ENCODE assay signal across 7 mouse cellular contexts in the genomic region with DNA sequence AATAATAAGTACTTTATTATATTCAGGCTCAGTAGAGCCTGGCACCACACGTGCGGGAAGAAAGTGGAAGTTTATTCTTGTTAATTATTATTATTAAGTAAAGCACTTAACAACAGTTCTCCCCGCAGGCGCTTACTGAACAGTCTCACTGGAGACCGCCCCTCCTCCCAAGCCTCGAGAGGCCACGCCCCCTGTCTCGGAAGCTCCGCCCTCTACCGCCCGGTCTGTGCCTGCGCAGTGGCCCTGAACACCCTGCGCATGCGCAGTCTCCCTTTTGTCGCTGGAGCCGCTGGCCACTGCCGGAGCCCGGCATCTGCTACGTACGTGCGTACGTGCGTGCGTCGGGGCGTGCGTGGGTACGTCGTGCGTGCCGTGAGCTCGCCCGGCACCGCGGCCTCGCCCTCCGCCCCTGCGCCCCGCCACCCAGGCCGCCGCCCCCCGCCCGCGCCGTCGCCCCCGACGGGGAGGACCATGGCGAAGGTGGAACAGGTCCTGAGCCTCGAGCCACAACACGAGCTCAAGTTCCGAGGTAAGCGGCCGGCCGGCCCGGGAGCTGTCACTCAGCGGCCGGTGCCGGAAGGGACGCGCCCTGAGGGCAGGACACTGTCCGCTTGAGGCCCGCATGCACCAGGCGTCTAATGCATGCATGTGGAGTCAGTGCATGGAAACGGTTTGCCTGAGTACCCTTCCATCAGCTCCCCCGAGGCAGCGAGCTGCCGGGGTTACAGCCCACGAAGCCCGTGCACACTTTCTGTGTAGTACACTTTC. TPM values are rescaled to one million over a fixed set of nuclear protein-coding genes. Genes with fewer than 3 reads are reported as not detected.
DNase-seq lines count a peak whose midpoint lies in the region; ATAC-seq lines count a peak whose summit lies in the region.

Gene Vapb, plus strand, starts transcription at position 290 of the 768 bp plus-strand sequence.

- H3K27ac ChIP-seq in intestine, embryonic 16.5 days (ENCODE audit: low read length), result peak within 1 kb of the TSS; percentile 73
- H3K27ac ChIP-seq in midbrain, embryonic 11.5 days (ENCODE audit: low read depth, low read length), result no peak within 1 kb of the TSS; the same call in 1 of the 2 replicates

- WGBS in intestine, embryonic 16.5 days, result under 1% methylated on average over 70 of the region's 70 CpGs
- WGBS in midbrain, embryonic 11.5 days, result 2% methylated on average over 70 of the region's 70 CpGs

- ATAC-seq in intestine, embryonic 16.5 days, result peak; percentile 97
- peak; percentile 97 for ATAC-seq in midbrain, embryonic 11.5 days (ENCODE audit: low FRiP score)

- H3K4me2 ChIP-seq in intestine, embryonic 16.5 days (ENCODE audit: low read depth, low read length), result peak within 1 kb of the TSS; percentile 85
- H3K4me2 ChIP-seq in midbrain, embryonic 11.5 days, result peak within 1 kb of the TSS; percentile 72

- peak; percentile 98 for DNase-seq in adrenal gland, adult 8-10 months
- peak; percentile 99 for DNase-seq in embryo, embryonic 9.5 days (ENCODE audit: extremely low spot score)
- peak; percentile 100 for DNase-seq in gastrocnemius, postnatal 4 days (ENCODE audit: low spot score in 2 of 2)
- peak; percentile 100 for DNase-seq in left cerebral cortex, postnatal 36 days (ENCODE audit: low spot score in 2 of 2)
- peak; percentile 100 for DNase-seq in midbrain, embryonic 11.5 days (ENCODE audit: low spot score, missing footprints)
- peak; percentile 99 for DNase-seq in skeletal muscle tissue, adult 2 months (ENCODE audit: low read depth, low spot score)

- peak within 1 kb of the TSS; percentile 90 for H3K9ac ChIP-seq in intestine, embryonic 16.5 days (ENCODE audit: low read depth, low read length)
- H3K9ac ChIP-seq in midbrain, embryonic 11.5 days (ENCODE audit: low read length), result peak within 1 kb of the TSS; percentile 85

- no peaks in the 10 kb centered on the region for H3K36me3 ChIP-seq in intestine, embryonic 16.5 days (ENCODE audit: control insufficient read depth, insufficient read depth, low read length)
- no peaks in the 10 kb centered on the region for H3K36me3 ChIP-seq in midbrain, embryonic 11.5 days (ENCODE audit: control insufficient read depth, insufficient read depth, low read length)

- H3K9me3 ChIP-seq in intestine, embryonic 16.5 days (ENCODE audit: control insufficient read depth, low read length), result no peaks in the 10 kb centered on the region
- no peaks in the 10 kb centered on the region for H3K9me3 ChIP-seq in midbrain, embryonic 11.5 days (ENCODE audit: control insufficient read depth, low read length)

- peak within 1 kb of the TSS; percentile 92 for H3K4me3 ChIP-seq in intestine, embryonic 16.5 days (ENCODE audit: low read length)
- H3K4me3 ChIP-seq in midbrain, embryonic 11.5 days (ENCODE audit: low read depth, low read length), result peak within 1 kb of the TSS; percentile 84

- H3K27me3 ChIP-seq in intestine, embryonic 16.5 days (replicated peaks; ENCODE audit: control insufficient read depth, insufficient read depth, low read length), result no peaks in the 10 kb centered on the region
- H3K27me3 ChIP-seq in midbrain, embryonic 11.5 days (ENCODE audit: control insufficient read depth, insufficient read depth, low read length), result no peaks in the 10 kb centered on the region

- intact Hi-C loops in left cerebral cortex, postnatal 36 days (cut with DNase I), result loop anchor here (5.0 kb wide), 1 partner anchor 75 kb away; no protein-coding TSS in a partner anchor

- peaks cover 28% of the 10 kb centered on the region for H3K4me1 ChIP-seq in intestine, embryonic 16.5 days (ENCODE audit: control insufficient read depth, insufficient read depth, low read length)
- peaks cover 8% of the 10 kb centered on the region for H3K4me1 ChIP-seq in midbrain, embryonic 11.5 days (ENCODE audit: control insufficient read depth, insufficient read depth, low read length)

RNA-seq across cellular contexts. Expression of gene Vapb, which starts in this region (rescaled TPM):
- 100 to 1,000 TPM; 156 to 208 (median 192) TPM for total RNA-seq in adrenal gland, adult 8-10 months (2022)
- total RNA-seq in gastrocnemius, postnatal 4 days (2021), result 100 to 1,000 TPM; 117 to 122 TPM
- polyA plus RNA-seq in intestine, embryonic 16.5 days (2015; fragmentation: Nextera tagmentation; extraction: Ambion mirVana), result 16.2 and 19.6 TPM in 2 replicates
- 100 to 1,000 TPM; 122 to 125 TPM for total RNA-seq in left cerebral cortex, postnatal 36 days (2021)
- 13.7 and 13.8 TPM in 2 replicates for polyA plus RNA-seq in midbrain, embryonic 11.5 days (2014; fragmentation: Nextera tagmentation; extraction: Ambion mirVana)
